Mouse (Mus musculus) erythroblast, embryonic 14.5 days (primary cell): Measurements from ENCODE around the gene Arpin.

Experiments used
- GATA1 ChIP-seq: IDR thresholded peaks from 2 replicates; pipeline ENCODE4 v1.6.1; 2012; ENCODE audit warnings: low read length, inconsistent platforms, mixed read lengths
- TAL1 ChIP-seq: IDR thresholded peaks from 3 replicates; pipeline ENCODE4 v1.6.1; 2012; ENCODE audit warnings: low read length, inconsistent platforms, mixed read lengths

GRCm38 (mm10) chr7:79970336-79970735 is 35.2 kb upstream of the Arpin start:
- TF ChIP-seq GATA1 (no peak), TAL1 (no peak)
